Mouse (Mus musculus) lung, adult 2 months (tissue): ENCODE measurements around the gene Dctn5.

ENCODE experiments used
- CTCF ChIP-seq: fragments of 200-500 bp; IDR thresholded peaks from 2 replicates; pipeline ENCODE4 v1.5.1; 2011; ENCODE audit warnings: mild to moderate bottlenecking, low read length, control low read depth; ENCODE audit not compliant: insufficient read depth
- POLR2A ChIP-seq: fragments of 200-500 bp; IDR thresholded peaks from 2 replicates; pipeline ENCODE4 v1.6.1; 2011; ENCODE audit warnings: low read depth, mild to moderate bottlenecking, control low read depth, low read length, borderline replicate concordance; ENCODE audit errors: extremely low read depth

DNA sequence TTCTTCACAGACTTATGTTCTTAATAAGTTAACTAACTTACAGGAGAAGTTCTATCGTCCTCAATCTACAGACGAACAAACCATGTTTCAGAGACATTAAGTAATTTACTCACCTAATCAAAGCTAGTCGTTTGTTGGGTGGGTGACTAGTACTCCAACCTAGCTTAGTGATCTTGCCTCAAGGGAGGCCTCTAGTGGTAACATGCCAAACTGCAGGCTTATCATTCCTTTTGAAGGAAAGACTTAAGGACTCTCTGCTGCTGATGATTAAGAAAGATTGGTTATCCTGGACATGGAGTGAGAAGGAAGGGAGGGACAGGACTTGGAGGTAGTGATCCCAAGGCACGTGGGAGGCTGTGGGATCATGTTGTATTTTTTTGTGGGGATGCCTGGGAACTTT, 64.5 kb downstream of the Dctn5 start:
- TF ChIP-seq POLR2A, result no peak
- TF ChIP-seq CTCF, result peak; percentile 32
